Mouse (Mus musculus) forebrain, embryonic 12.5 days (tissue): ENCODE measurements around the gene Klb. TPM values are rescaled to one million over a fixed set of nuclear protein-coding genes. Genes with fewer than 3 reads are reported as not detected.

Source experiments
- ATAC-seq: fragments of 200-750 bp; cut with Nextera tagmentation; 2 replicates; pipeline ENCODE4 v1.8.0; 2017; ENCODE audit warnings: moderate TSS enrichment; ENCODE audit not compliant: low FRiP score
- H3K27ac ChIP-seq: fragments of 300-500 bp; sonication (generic); 2 replicates; pipeline ENCODE4 v1.5.1; 2016; ENCODE audit warnings: mild to moderate bottlenecking
- H3K27me3 ChIP-seq: fragments of 300-500 bp; sonication (generic); 2 replicates; pipeline ENCODE4 v1.6.1; 2016; ENCODE audit warnings: mild to moderate bottlenecking
- H3K36me3 ChIP-seq: fragments of 300-500 bp; sonication (generic); replicated peaks from 2 replicates; pipeline ENCODE4 v1.6.1; 2016; ENCODE audit warnings: mild to moderate bottlenecking
- H3K4me1 ChIP-seq: fragments of 300-500 bp; sonication (generic); 2 replicates; pipeline ENCODE4 v1.6.1; 2016
- H3K4me2 ChIP-seq: fragments of 300-500 bp; sonication (generic); 2 replicates; pipeline ENCODE4 v1.6.1; 2016; ENCODE audit warnings: mild to moderate bottlenecking, moderate library complexity
- H3K4me3 ChIP-seq: fragments of 300-500 bp; sonication (generic); replicated peaks from 2 replicates; pipeline ENCODE4 v1.5.1; 2016; ENCODE audit warnings: mild to moderate bottlenecking
- H3K9ac ChIP-seq: fragments of 300-500 bp; sonication (generic); 2 replicates; pipeline ENCODE4 v1.6.1; 2016; ENCODE audit warnings: mild to moderate bottlenecking
- H3K9me3 ChIP-seq: fragments of 300-500 bp; sonication (generic); 2 replicates; pipeline ENCODE4 v1.6.1; 2016
- WGBS: fragments of 180-500 bp; shearing (Covaris S2); methylation state at CpG from one replicate; pipeline ENCODE4 v1.1.7; 2016; 5-methylcytosine and 5-hydroxymethylcytosine counted together
- polyA plus RNA-seq: library from polyadenylated mRNA; unstranded; fragments of >200 nt; fragmentation: Nextera tagmentation; extraction: Ambion mirVana; gene quantifications from 2 replicates; pipeline ENCODE4 v1.2.1, GENCODE M21; 2016

Gene Klb
- polyA plus RNA-seq, 1 experiment from 2014 or later: 0.13 TPM

GRCm38 (mm10) chr5:65425251-65425650, 77.1 kb downstream of the Klb start:
- H3K27ac ChIP-seq: no peak overlapping the region
- no peak for ATAC-seq
- no peak overlapping the region for H3K9ac ChIP-seq
- H3K4me3 ChIP-seq: no peak overlapping the region
- peaks cover 51% of the 10 kb centered on the region for H3K36me3 ChIP-seq
- WGBS: 89% methylated on average over 5 of the region's 5 CpGs
- H3K4me1 ChIP-seq: no peaks in the 10 kb centered on the region
- no peak overlapping the region for H3K4me2 ChIP-seq
- no peaks in the 10 kb centered on the region for H3K27me3 ChIP-seq
- H3K9me3 ChIP-seq: no peaks in the 10 kb centered on the region

- Histone ChIP-seq H3K9me3 (no peaks in the 10 kb centered on the region), H3K4me1 (no peaks in the 10 kb centered on the region), H3K4me2 (no peak overlapping the region), H3K36me3 (peaks cover 21% of the 10 kb centered on the region), H3K9ac (no peak overlapping the region), H3K4me3 (no peak overlapping the region), H3K27me3 (no peaks in the 10 kb centered on the region), H3K27ac (no peak overlapping the region)
- ATAC-seq: no peak
- 27% methylated on average over 4 of the region's 4 CpGs for WGBS
Observed at GRCm38 (mm10) chr5:65428321-65428720, 80.2 kb downstream of the Klb start.

- Histone ChIP-seq H3K9ac (no peak overlapping the region), H3K9me3 (no peaks in the 10 kb centered on the region), H3K27ac (no peak overlapping the region), H3K4me2 (no peak overlapping the region), H3K36me3 (peaks cover 16% of the 10 kb centered on the region), H3K4me1 (peaks cover 6% of the 10 kb centered on the region), H3K4me3 (no peak overlapping the region), H3K27me3 (no peaks in the 10 kb centered on the region)
- WGBS: 91% methylated on average over 5 of the region's 5 CpGs
- no peak for ATAC-seq
Observed at GRCm38 (mm10) chr5:65429441-65429840, 81.3 kb downstream of the Klb start.

Other genes with a start within 250 kb of the Klb start
- 47.1 and 47.6 TPM in 2 replicates for gene Klhl5, start 240.8 kb upstream of the Klb start, polyA plus RNA-seq
- 13.8 and 14.8 TPM in 2 replicates for gene Wdr19, start 148.6 kb upstream of the Klb start, polyA plus RNA-seq
- gene Rfc1, start 12.6 kb upstream of the Klb start, polyA plus RNA-seq: 88.1 and 93.8 TPM in 2 replicates
- gene Rpl9, start 43.1 kb downstream of the Klb start, polyA plus RNA-seq: 738 and 747 TPM in 2 replicates
- gene Lias, start 43.2 kb downstream of the Klb start, polyA plus RNA-seq: 61.4 and 66.6 TPM in 2 replicates
- 78.7 and 85.9 TPM in 2 replicates for gene Ugdh, start 87.6 kb downstream of the Klb start, polyA plus RNA-seq
- not detected in 2 replicates for gene Gm43552, start 144.5 kb downstream of the Klb start, polyA plus RNA-seq
- gene Smim14, start 188.9 kb downstream of the Klb start, polyA plus RNA-seq: 113 and 118 TPM in 2 replicates
- gene Ube2k, start 188.9 kb downstream of the Klb start, polyA plus RNA-seq: 185 and 192 TPM in 2 replicates